Mouse (Mus musculus): ENCODE results near the gene Gm6793. TPM values are rescaled to one million over a fixed set of nuclear protein-coding genes. Genes with fewer than 3 reads are reported as not detected.

Gene Gm6793
- polyA plus RNA-seq, 2 experiments from 2014 or later: 0.33 to 1.4 TPM

GRCm38 (mm10) chr8:111982116-111982515 lies 32.7 kb downstream of the Gm6793 start:
- no peak for ATAC-seq

GRCm38 (mm10) chr8:111978147-111978546 lies 36.7 kb downstream of the Gm6793 start:
- no peak for ATAC-seq

GRCm38 (mm10) chr8:111976326-111976725 lies 38.5 kb downstream of the Gm6793 start:
- peak; percentile 98 for ATAC-seq

- no peak for ATAC-seq
These were observed 39.1 kb downstream of the Gm6793 start for GRCm38 (mm10) chr8:111975706-111976105.

- no peak for ATAC-seq
These were observed 40.7 kb downstream of the Gm6793 start for GRCm38 (mm10) chr8:111974138-111974537.

- ATAC-seq: no peak
These were observed 45.8 kb downstream of the Gm6793 start for GRCm38 (mm10) chr8:111968991-111969390.

GRCm38 (mm10) chr8:111968541-111968940 lies 46.3 kb downstream of the Gm6793 start:
- no peak for ATAC-seq

- ATAC-seq: peak; percentile 23
These were observed 47.5 kb downstream of the Gm6793 start for GRCm38 (mm10) chr8:111967246-111967870.

- no peak for ATAC-seq
These were observed 49.8 kb downstream of the Gm6793 start for GRCm38 (mm10) chr8:111964849-111965561.

- no peak for ATAC-seq
These were observed 50.5 kb downstream of the Gm6793 start for GRCm38 (mm10) chr8:111964351-111964750.

- ATAC-seq: no peak
These were observed 51.3 kb downstream of the Gm6793 start for GRCm38 (mm10) chr8:111963546-111963945.

Other genes with a start within 250 kb of the Gm6793 start
- 100 to 1,000 TPM; 118 to 135 TPM for gene Cfdp1, start 160.7 kb downstream of the Gm6793 start, polyA plus RNA-seq (2017; shearing (Covaris generic))
- 1 to 10 TPM; 6.4 to 8.4 TPM for gene Tmem170, start 138.3 kb downstream of the Gm6793 start, polyA plus RNA-seq (2017; shearing (Covaris generic))
- not detected for gene Chst5, start 104.6 kb downstream of the Gm6793 start, polyA plus RNA-seq (2017; shearing (Covaris generic))
- gene Tmem231, start 81.2 kb downstream of the Gm6793 start, polyA plus RNA-seq (2017; shearing (Covaris generic)): 1 to 10 TPM; 1.4 to 1.8 TPM
- gene Gabarapl2, start 74.3 kb downstream of the Gm6793 start, polyA plus RNA-seq (2017; shearing (Covaris generic)): 100 to 1,000 TPM; 244 to 264 TPM
- gene Adat1, start 22.7 kb downstream of the Gm6793 start, polyA plus RNA-seq (2017; shearing (Covaris generic)): 1 to 10 TPM; 3.9 to 4.1 TPM
- 100 to 1,000 TPM; 142 to 152 TPM for gene Kars, start 3.7 kb downstream of the Gm6793 start, polyA plus RNA-seq (2017; shearing (Covaris generic))
- gene Terf2ip, start 3.6 kb downstream of the Gm6793 start, polyA plus RNA-seq (2017; shearing (Covaris generic)): 1 to 10 TPM; 9.0 to 9.3 TPM

Data from activated CD4-positive, CD25-positive, alpha-beta regulatory T cell, adult 4 months (primary cell).